ENCODE assay signal across 20 mouse cellular contexts in genomic region chr9:21351702-21352377, GRCm38 (mm10). TPM values are rescaled to one million over a fixed set of nuclear protein-coding genes. Genes with fewer than 3 reads are reported as not detected.
DNase-seq lines count a peak whose midpoint lies in the region; ATAC-seq and TF ChIP-seq lines count a peak whose summit lies in the region.
"Had no signal": no experiment of that assay in that cellular context is flagged by ENCODE, and none has a peak within 500 bp of the region (broad histone marks: within the 10 kb centered on the region; RNA-seq: fewer than 3 reads in every experiment).

No protein-coding gene starts in this region.

- no peak overlapping the region for H3K4me3 ChIP-seq in heart, embryonic 16.5 days (ENCODE audit: low read length)
- H3K4me3 ChIP-seq in CH12.LX (replicated peaks in 1 of 3; ENCODE audit: low read depth in 2 of 3, low read length in 2 of 3, poor library complexity in 1 of 3) (no peak overlapping the region), E14TG2a.4 (replicated peaks; ENCODE audit: low read length) (peak overlapping the region; percentile 75)
- H3K4me3 ChIP-seq in embryonic facial prominence, embryonic 15.5 days (replicated peaks), result no peak overlapping the region
- H3K4me3 ChIP-seq: forebrain, embryonic 15.5 days; lung, embryonic 15.5 days; midbrain, embryonic 12.5 days had no signal

- dilution Hi-C loops in CH12.LX (cut with MboI; ENCODE audit: extremely low pct_ligation_motif_present, extremely low pct_unique_long_range_greater_than_20kb, low sequenced_read_pairs), result no loop called here

- no peaks in the 10 kb centered on the region for H3K27me3 ChIP-seq in heart, embryonic 16.5 days (ENCODE audit: control insufficient read depth, insufficient read depth, low read length)
- H3K27me3 ChIP-seq in CH12.LX (replicated peaks) (no peaks in the 10 kb centered on the region), E14TG2a.4 (ENCODE audit: insufficient read depth, low read length) (no peaks in the 10 kb centered on the region)
- no peaks in the 10 kb centered on the region for H3K27me3 ChIP-seq in embryonic facial prominence, embryonic 15.5 days
- H3K27me3 ChIP-seq: forebrain, embryonic 15.5 days; lung, embryonic 15.5 days; midbrain, embryonic 12.5 days had no signal

- TF ChIP-seq POLR2A in CH12.LX (IDR thresholded peaks at IDR 0.05; ENCODE audit: low read depth, low read length), result no peak

- no peak for DNase-seq in heart, postnatal 25 days (ENCODE audit: low spot score)
- DNase-seq in CH12.LX (ENCODE audit: extremely low read depth), result no peak
- DNase-seq in left cerebral cortex, adult 8-10 months (ENCODE audit: low spot score in 2 of 2), result no peak
- DNase-seq in testis, postnatal 10 days (ENCODE audit: low spot score), result no peak
- DNase-seq: cerebellum, adult 2 months; layer of hippocampus, postnatal 36 days; retina, postnatal 1 day; right cerebral cortex, postnatal 4 days had no signal

- no peak for TF ChIP-seq RAD21 in CH12.LX (IDR thresholded peaks at IDR 0.05; ENCODE audit: low read depth, low read length)

- TF ChIP-seq CTCF in CH12.LX (conservative IDR thresholded peaks at IDR 0.05 in 1 of 2, IDR thresholded peaks at IDR 0.05 in 1 of 2; ENCODE audit: low read depth in 2 of 2, low read length in 2 of 2) (no peak), E14TG2a.4 (conservative IDR thresholded peaks at IDR 0.05; ENCODE audit: low read length) (no peak)

- H3K27ac ChIP-seq in heart, embryonic 16.5 days (ENCODE audit: low read length), result peak overlapping the region; percentile 4; the same call in 1 of the 2 replicates
- no peak overlapping the region for H3K27ac ChIP-seq in CH12.LX (ENCODE audit: insufficient read depth, low read depth)
- peak overlapping the region; percentile 70 for H3K27ac ChIP-seq in embryonic facial prominence, embryonic 15.5 days (replicated peaks)
- H3K27ac ChIP-seq: forebrain, embryonic 15.5 days; hindbrain, embryonic 14.5 days; kidney, postnatal 0 days; macrophage had no signal

- 93% methylated on average over 4 of the region's 4 CpGs for WGBS in heart, embryonic 16.5 days
- 94% methylated on average over 4 of the region's 4 CpGs for WGBS in embryonic facial prominence, embryonic 15.5 days

- peaks cover 7% of the 10 kb centered on the region; the same call in 1 of the 2 replicates for H3K4me1 ChIP-seq in heart, embryonic 16.5 days (ENCODE audit: control insufficient read depth, insufficient read depth, low read length)
- peaks cover 6 to 36% of the 10 kb centered on the region in 2 experiments; a peak in 3 of 4 replicates for H3K4me1 ChIP-seq in CH12.LX (ENCODE audit: control insufficient read depth in 1 of 2, insufficient read depth in 2 of 2)
- H3K4me1 ChIP-seq in E14TG2a.4 (replicated peaks; ENCODE audit: low read depth, low read length), result peaks cover 71% of the 10 kb centered on the region
- peaks cover 19% of the 10 kb centered on the region for H3K4me1 ChIP-seq in embryonic facial prominence, embryonic 15.5 days
- H3K4me1 ChIP-seq: forebrain, embryonic 15.5 days had no signal

- H3K36me3 ChIP-seq in heart, embryonic 16.5 days (ENCODE audit: control insufficient read depth, insufficient read depth), result peaks cover 16% of the 10 kb centered on the region
- peaks cover 40 to 78% of the 10 kb centered on the region in 2 experiments for H3K36me3 ChIP-seq in CH12.LX (replicated peaks in 1 of 2; ENCODE audit: control insufficient read depth in 1 of 2, insufficient read depth in 1 of 2, low read length in 1 of 2)
- peaks cover 63% of the 10 kb centered on the region for H3K36me3 ChIP-seq in E14TG2a.4 (ENCODE audit: insufficient read depth, low read length)
- peaks cover 68% of the 10 kb centered on the region for H3K36me3 ChIP-seq in embryonic facial prominence, embryonic 15.5 days

- intact Hi-C loops in heart, postnatal 25 days (cut with DNase I), result no loop called here

- no peak overlapping the region for H3K4me2 ChIP-seq in heart, embryonic 16.5 days (ENCODE audit: low read depth, low read length)
- no peak overlapping the region for H3K4me2 ChIP-seq in CH12.LX (ENCODE audit: insufficient read depth, low read depth, poor library complexity, severe bottlenecking)
- H3K4me2 ChIP-seq in embryonic facial prominence, embryonic 15.5 days (replicated peaks), result no peak overlapping the region
- H3K4me2 ChIP-seq: forebrain, embryonic 15.5 days; hindbrain, embryonic 14.5 days; lung, embryonic 15.5 days; midbrain, embryonic 12.5 days had no signal

- no peak for TF ChIP-seq EP300 in CH12.LX (IDR thresholded peaks at IDR 0.05; ENCODE audit: low read length)

- no peak overlapping the region for H3K9ac ChIP-seq in heart, embryonic 16.5 days (ENCODE audit: low read length)
- no peak overlapping the region for H3K9ac ChIP-seq in CH12.LX (ENCODE audit: insufficient read depth, low read depth)
- H3K9ac ChIP-seq in embryonic facial prominence, embryonic 15.5 days, result no peak overlapping the region
- H3K9ac ChIP-seq: forebrain, embryonic 15.5 days; hindbrain, embryonic 14.5 days; lung, embryonic 15.5 days; midbrain, embryonic 12.5 days had no signal

- no peaks in the 10 kb centered on the region for H3K79me2 ChIP-seq in CH12.LX (replicated peaks; ENCODE audit: control insufficient read depth, extremely low read depth, insufficient read depth, poor library complexity, severe bottlenecking)

- no peak for ATAC-seq in heart, embryonic 16.5 days (replicated peaks; ENCODE audit: extremely low read depth, insufficient read depth, low FRiP score)
- ATAC-seq in embryonic facial prominence, embryonic 15.5 days (ENCODE audit: insufficient number of reproducible peaks, low FRiP score, low TSS enrichment, low read depth), result no peak

- in situ Hi-C loops in CH12.LX (cut with MboI; ENCODE audit: low pct_ligation_motif_present, low pct_unique_long_range_greater_than_20kb, low sequenced_read_pairs), result loop anchor here (5.0 kb wide), 1 partner anchor 40 kb away; the partner anchor contains the start of gene Ap1m2

- H3K9me3 ChIP-seq in heart, embryonic 16.5 days (replicated peaks; ENCODE audit: control insufficient read depth, low read length), result no peaks in the 10 kb centered on the region
- peaks cover 3% of the 10 kb centered on the region for H3K9me3 ChIP-seq in CH12.LX (replicated peaks; ENCODE audit: low read length)
- H3K9me3 ChIP-seq in E14TG2a.4 (ENCODE audit: low read length), result no peaks in the 10 kb centered on the region
- no peaks in the 10 kb centered on the region for H3K9me3 ChIP-seq in embryonic facial prominence, embryonic 15.5 days (replicated peaks)
- H3K9me3 ChIP-seq: forebrain, embryonic 15.5 days; lung, embryonic 15.5 days; midbrain, embryonic 12.5 days had no signal

TF ChIP-seq in CH12.LX, 34 proteins besides CTCF, POLR2A, EP300 and RAD21:
- TF ChIP-seq ZKSCAN1 (IDR thresholded peaks at IDR 0.05; ENCODE audit: borderline replicate concordance, low read depth, low read length), result no peak
- TF ChIP-seq ZNF384 (IDR thresholded peaks at IDR 0.05; ENCODE audit: low read depth, low read length), result peak; percentile 32; the same call in 1 of the 2 replicates

RNA-seq across cellular contexts. Expression of gene Ilf3, which starts 15.8 kb away (rescaled TPM):
- 105 and 108 TPM in 2 replicates for polyA plus RNA-seq in heart, embryonic 16.5 days (2015; fragmentation: Nextera tagmentation; extraction: Ambion mirVana)
- total RNA-seq in heart, postnatal 25 days (2021), result 10 to 100 TPM; 25.9 to 29.6 TPM
- total RNA-seq in CH12.LX (2012; rRNA removed) (77.3 TPM in 2 replicates), CH12.LX (2014; rRNA removed) (72.8 and 75.8 TPM in 2 replicates)
- 128 and 145 TPM in 2 replicates for polyA plus RNA-seq in CH12.LX (2012; ENCODE audit: insufficient read length, low read depth)
- 179 and 180 TPM in 2 replicates for polyA plus RNA-seq in embryonic facial prominence, embryonic 15.5 days (2015; fragmentation: Nextera tagmentation; extraction: Ambion mirVana)
- 10 to 100 TPM; 90.2 to 93.1 (median 91.0) TPM for total RNA-seq in left cerebral cortex, adult 8-10 months (2022)

RNA-seq across cellular contexts. Expression of gene Slc44a2, which starts 31.3 kb away (rescaled TPM):
- polyA plus RNA-seq in heart, embryonic 16.5 days (2015; fragmentation: Nextera tagmentation; extraction: Ambion mirVana), result 74.4 and 75.1 TPM in 2 replicates
- total RNA-seq in heart, postnatal 25 days (2021), result 100 to 1,000 TPM in 1 of 2 experiments, 10 to 100 TPM in 1; 99.2 to 113 TPM
- total RNA-seq in CH12.LX (2012; rRNA removed) (27.4 and 36.5 TPM in 2 replicates), CH12.LX (2014; rRNA removed) (22.1 and 26.1 TPM in 2 replicates)
- polyA plus RNA-seq in CH12.LX (2012; ENCODE audit: insufficient read length, low read depth), result 52.5 and 62.9 TPM in 2 replicates
- 133 and 143 TPM in 2 replicates for polyA plus RNA-seq in embryonic facial prominence, embryonic 15.5 days (2015; fragmentation: Nextera tagmentation; extraction: Ambion mirVana)
- 10 to 100 TPM; 48.0 to 68.9 (median 52.3) TPM for total RNA-seq in left cerebral cortex, adult 8-10 months (2022)

RNA-seq across cellular contexts. Expression of gene Ap1m2, which starts 39.7 kb away (rescaled TPM):
- 5.3 and 5.7 TPM in 2 replicates for polyA plus RNA-seq in heart, embryonic 16.5 days (2015; fragmentation: Nextera tagmentation; extraction: Ambion mirVana)
- total RNA-seq in heart, postnatal 25 days (2021), result not detected
- 1.4 and 2.6 TPM in 2 replicates for total RNA-seq in CH12.LX (2012; rRNA removed)
- 0.51 TPM in 2 replicates for total RNA-seq in CH12.LX (2014; rRNA removed)
- polyA plus RNA-seq in CH12.LX (2012; ENCODE audit: insufficient read length, low read depth), result 0.29 and 0.51 TPM in 2 replicates
- 38.1 and 46.9 TPM in 2 replicates for polyA plus RNA-seq in embryonic facial prominence, embryonic 15.5 days (2015; fragmentation: Nextera tagmentation; extraction: Ambion mirVana)
- total RNA-seq in left cerebral cortex, adult 8-10 months (2022), result 1 to 10 TPM; 1.2 to 1.5 (median 1.4) TPM
- total RNA-seq: adrenal gland, adult 18-20 months; gastrocnemius, postnatal 4 days; heart, postnatal 10 days had no signal
- polyA plus RNA-seq: macrophage had no signal

RNA-seq across cellular contexts. Expression of gene Qtrt1, which starts 59.8 kb away (rescaled TPM):
- 23.0 and 24.3 TPM in 2 replicates for polyA plus RNA-seq in heart, embryonic 16.5 days (2015; fragmentation: Nextera tagmentation; extraction: Ambion mirVana)
- 10 to 100 TPM in 1 of 2 experiments, 1 to 10 TPM in 1; 7.1 to 10.0 TPM for total RNA-seq in heart, postnatal 25 days (2021)
- total RNA-seq in CH12.LX (2012; rRNA removed) (57.8 and 60.5 TPM in 2 replicates), CH12.LX (2014; rRNA removed) (43.1 and 48.1 TPM in 2 replicates)
- 52.4 and 56.8 TPM in 2 replicates for polyA plus RNA-seq in CH12.LX (2012; ENCODE audit: insufficient read length, low read depth)
- 47.5 and 48.6 TPM in 2 replicates for polyA plus RNA-seq in embryonic facial prominence, embryonic 15.5 days (2015; fragmentation: Nextera tagmentation; extraction: Ambion mirVana)
- 10 to 100 TPM; 17.0 to 28.0 (median 23.5) TPM for total RNA-seq in left cerebral cortex, adult 8-10 months (2022)
